Mouse (Mus musculus) megakaryocyte, embryonic 14.5 days (primary cell): ENCODE data around the gene Cort.

Source experiments
- FLI1 ChIP-seq: IDR thresholded peaks from 2 replicates; pipeline ENCODE4 v1.6.1; 2012; ENCODE audit warnings: low read length, inconsistent platforms, mixed read lengths
- GATA1 ChIP-seq: IDR thresholded peaks from 3 replicates; pipeline ENCODE4 v1.6.1; 2012; ENCODE audit warnings: mixed read lengths, low read length, inconsistent platforms, borderline replicate concordance

GRCm38 (mm10) chr4:149126115-149126509 lies 451 bp downstream of the Cort start:
- TF ChIP-seq GATA1, result no peak
- no peak for TF ChIP-seq FLI1
